Mouse (Mus musculus): ENCODE data around the gene Aprt.

GRCm38 (mm10) chr8:122616181-122616905 is 39.6 kb upstream of the Aprt start:
- TF ChIP-seq TBP (IDR thresholded peaks at IDR 0.05; ENCODE audit: low read depth, low read length) (no peak), HCFC1 (IDR thresholded peaks at IDR 0.05; ENCODE audit: low read depth, low read length) (no peak), UBTF (IDR thresholded peaks at IDR 0.05; ENCODE audit: borderline replicate concordance, insufficient read depth, low read depth, low read length) (no peak), ZNF384 (IDR thresholded peaks at IDR 0.05; ENCODE audit: low read depth, low read length) (no peak), CHD2 (IDR thresholded peaks at IDR 0.05; ENCODE audit: low read length) (no peak), EP300 (IDR thresholded peaks at IDR 0.05; ENCODE audit: low read depth in 1 of 2, low read length in 2 of 2) (no peak), MAFK (IDR thresholded peaks at IDR 0.05; ENCODE audit: borderline replicate concordance, low read depth, low read length) (no peak), USF1 (IDR thresholded peaks at IDR 0.05; ENCODE audit: low read depth, low read length) (no peak), MAX (IDR thresholded peaks at IDR 0.05; ENCODE audit: low read length) (no peak)

All from MEL (cell line).